Mouse (Mus musculus) left cerebral cortex, adult 18-20 months (tissue): Measurements from ENCODE around the gene Lpp. TPM values are rescaled to one million over a fixed set of nuclear protein-coding genes. Genes with fewer than 3 reads are reported as not detected.

ENCODE experiments used
- DNase-seq, 2 experiments: peaks; one replicate each; pipeline ENCODE4 v3.0.0; 2021 to 2022; ENCODE audit warnings: low spot score in 2 of 2, mixed read lengths in 1 of 2
- total RNA-seq, 2 experiments: library from RNA; stranded (reverse); gene quantifications; 2 replicates each; pipeline ENCODE4 v1.2.3; 2021

Gene Lpp
- total RNA-seq, 2 experiments from 2014 or later, result 5.0 to 6.2 TPM

- DNase-seq, result no peak
These were observed 519.1 kb downstream of the Lpp start for GRCm38 (mm10) chr16:24912381-24912780.

GRCm38 (mm10) chr16:24913021-24913420 is 519.7 kb downstream of the Lpp start:
- no peak for DNase-seq

GRCm38 (mm10) chr16:24913641-24914392 is 520.5 kb downstream of the Lpp start:
- no peak for DNase-seq

- DNase-seq, result no peak
These were observed 521.1 kb downstream of the Lpp start for GRCm38 (mm10) chr16:24914393-24914751.

GRCm38 (mm10) chr16:24915470-24915869 is 522.2 kb downstream of the Lpp start:
- no peak for DNase-seq

GRCm38 (mm10) chr16:24919349-24920012 is 526.2 kb downstream of the Lpp start:
- no peak for DNase-seq

GRCm38 (mm10) chr16:24930070-24930469 is 536.8 kb downstream of the Lpp start:
- DNase-seq, result no peak

GRCm38 (mm10) chr16:24930621-24931020 is 537.3 kb downstream of the Lpp start:
- DNase-seq, result no peak

GRCm38 (mm10) chr16:24932816-24933215 is 539.5 kb downstream of the Lpp start:
- no peak for DNase-seq

GRCm38 (mm10) chr16:24933691-24934090 is 540.4 kb downstream of the Lpp start:
- DNase-seq, result no peak

GRCm38 (mm10) chr16:24941306-24942160 is 548.2 kb downstream of the Lpp start:
- DNase-seq, result no peak

- DNase-seq, result no peak
These were observed 550.4 kb downstream of the Lpp start for GRCm38 (mm10) chr16:24943486-24944261.

- DNase-seq, result no peak
These were observed 553.0 kb downstream of the Lpp start for GRCm38 (mm10) chr16:24946356-24946755.

GRCm38 (mm10) chr16:24947485-24947884 is 554.2 kb downstream of the Lpp start:
- DNase-seq, result no peak

- no peak for DNase-seq
These were observed 554.9 kb downstream of the Lpp start for GRCm38 (mm10) chr16:24948091-24948690.

- no peak for DNase-seq
These were observed 556.0 kb downstream of the Lpp start for GRCm38 (mm10) chr16:24949265-24949664.

GRCm38 (mm10) chr16:24950112-24950743 is 556.9 kb downstream of the Lpp start:
- no peak for DNase-seq

- DNase-seq, result no peak
These were observed 558.6 kb downstream of the Lpp start for GRCm38 (mm10) chr16:24951909-24952308.

GRCm38 (mm10) chr16:24955054-24955453 is 561.7 kb downstream of the Lpp start:
- no peak for DNase-seq

GRCm38 (mm10) chr16:24958661-24959060 is 565.4 kb downstream of the Lpp start:
- no peak for DNase-seq
